Mouse (Mus musculus) telencephalon, adult 2 months (tissue): ENCODE results near the gene Eif4a1.

Experiments
- DNase-seq: peaks from one replicate; pipeline ENCODE4 v3.0.0-alpha.2; 2011; ENCODE audit warnings: low read depth, low spot score

Gene Eif4a1

GRCm38 (mm10) chr11:69699595-69699994 is 27.4 kb upstream of the Eif4a1 start:
- no peak for DNase-seq

DNA sequence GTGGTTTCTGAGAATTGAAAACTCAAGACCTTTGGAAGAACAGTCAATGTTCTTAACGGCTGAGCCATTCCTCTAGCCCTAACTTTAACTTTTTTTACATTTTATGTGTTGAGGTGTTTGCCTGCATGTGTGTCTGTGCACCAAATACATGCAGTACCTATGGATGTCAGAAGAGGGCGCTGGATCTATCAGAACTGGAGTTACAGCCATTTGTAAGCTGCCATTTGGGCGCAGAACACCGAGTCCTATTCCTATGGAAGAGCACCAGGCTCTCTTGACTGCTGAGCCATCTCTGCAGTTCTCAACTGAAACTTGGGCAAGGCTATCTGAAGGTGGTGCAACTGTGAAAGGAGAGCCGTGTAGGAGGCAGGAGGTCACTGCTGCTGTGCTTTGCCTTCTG is 26.4 kb upstream of the Eif4a1 start:
- DNase-seq, result no peak

GRCm38 (mm10) chr11:69697396-69697795 is 25.2 kb upstream of the Eif4a1 start:
- no peak for DNase-seq

DNA sequence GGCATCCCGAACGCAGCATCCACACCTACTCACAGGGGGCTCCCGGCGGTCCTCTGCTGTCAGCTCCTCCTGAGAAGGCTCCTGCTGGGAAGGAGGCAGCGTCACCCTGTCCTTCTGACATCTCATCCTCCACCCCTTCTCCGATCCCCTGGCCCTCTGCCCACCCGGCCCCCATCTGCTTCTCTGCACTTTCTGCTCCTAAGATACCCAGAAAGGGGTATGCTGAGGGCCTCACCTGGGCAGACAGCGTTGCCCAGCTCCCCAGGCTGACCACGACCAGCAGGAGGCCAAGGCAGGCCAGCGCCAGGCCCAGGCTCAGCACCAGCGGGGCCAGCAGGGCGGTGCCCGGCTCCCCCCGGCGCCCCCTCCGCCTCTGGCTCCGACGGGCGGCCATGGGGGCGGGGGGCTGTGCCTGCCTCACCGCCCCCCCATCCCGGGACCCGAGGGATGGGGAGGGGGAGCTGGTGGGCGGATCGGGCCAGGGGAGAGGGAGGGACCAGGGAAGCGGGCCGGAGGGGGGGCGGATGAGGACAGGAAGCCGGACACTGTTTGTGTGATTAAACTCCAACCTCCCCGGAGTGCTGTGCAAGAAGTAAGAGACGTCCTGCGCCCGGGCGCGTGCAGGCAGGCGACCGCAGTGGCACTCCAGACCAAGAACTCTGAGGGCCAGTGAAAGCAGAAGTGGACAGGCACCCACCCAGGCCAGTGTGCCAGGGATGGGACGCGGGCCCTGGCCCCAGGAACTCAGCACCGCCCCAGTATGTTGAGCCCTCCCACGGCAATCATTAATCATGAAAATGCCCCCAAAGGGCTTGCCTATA is 23.3 kb upstream of the Eif4a1 start, which contains the start of the genes Tnfsf12 and Tnfsfm13:
Gene Tnfsf12, minus strand, starts transcription at position 489 of the 821 bp plus-strand sequence.
Gene Tnfsfm13, minus strand, starts transcription at position 738 of the 821 bp plus-strand sequence.
- no peak for DNase-seq

DNA sequence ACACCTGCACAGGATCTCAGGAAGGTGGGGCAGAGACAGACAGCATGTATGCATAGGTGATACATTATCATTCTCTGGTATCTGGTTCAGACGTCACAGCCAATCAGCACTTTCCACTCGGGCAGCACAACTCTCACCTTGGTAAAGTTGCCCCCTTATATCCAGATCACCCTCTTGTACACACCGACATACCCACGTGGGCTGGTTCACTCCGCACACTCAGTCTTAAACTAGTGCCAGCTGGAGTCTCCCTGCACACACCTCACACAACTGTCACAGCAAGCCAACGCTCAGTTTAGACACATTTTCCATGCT is 22.8 kb upstream of the Eif4a1 start:
- DNase-seq, result no peak

DNA sequence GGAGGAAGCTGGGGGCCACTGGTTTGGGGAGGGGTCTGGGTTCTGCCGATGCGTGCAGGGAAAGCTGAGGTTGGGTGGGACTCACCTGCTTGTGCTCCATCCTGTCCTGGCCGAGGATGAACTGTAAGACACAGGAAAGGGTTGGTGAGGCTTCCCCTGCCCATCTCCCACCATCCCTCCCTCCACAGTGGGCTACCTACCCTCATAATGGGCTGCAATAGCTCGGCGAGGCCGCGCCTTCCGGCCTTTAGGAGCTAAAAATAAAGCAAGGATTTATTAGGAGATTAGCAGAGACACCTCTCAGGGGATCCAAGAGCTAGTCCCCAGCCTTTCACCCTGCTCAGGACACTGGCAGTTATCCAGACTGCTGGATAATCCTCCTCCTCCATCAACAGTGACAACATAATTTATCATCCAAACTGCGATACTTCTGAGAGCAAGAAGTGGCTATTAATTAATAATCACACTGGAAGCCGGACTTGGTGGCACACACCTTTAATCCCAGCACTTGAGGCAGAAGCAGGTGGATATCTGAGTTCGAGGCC is 21.3 kb upstream of the Eif4a1 start:
- no peak for DNase-seq

GRCm38 (mm10) chr11:69692863-69693262 is 20.6 kb upstream of the Eif4a1 start:
- no peak for DNase-seq

DNA sequence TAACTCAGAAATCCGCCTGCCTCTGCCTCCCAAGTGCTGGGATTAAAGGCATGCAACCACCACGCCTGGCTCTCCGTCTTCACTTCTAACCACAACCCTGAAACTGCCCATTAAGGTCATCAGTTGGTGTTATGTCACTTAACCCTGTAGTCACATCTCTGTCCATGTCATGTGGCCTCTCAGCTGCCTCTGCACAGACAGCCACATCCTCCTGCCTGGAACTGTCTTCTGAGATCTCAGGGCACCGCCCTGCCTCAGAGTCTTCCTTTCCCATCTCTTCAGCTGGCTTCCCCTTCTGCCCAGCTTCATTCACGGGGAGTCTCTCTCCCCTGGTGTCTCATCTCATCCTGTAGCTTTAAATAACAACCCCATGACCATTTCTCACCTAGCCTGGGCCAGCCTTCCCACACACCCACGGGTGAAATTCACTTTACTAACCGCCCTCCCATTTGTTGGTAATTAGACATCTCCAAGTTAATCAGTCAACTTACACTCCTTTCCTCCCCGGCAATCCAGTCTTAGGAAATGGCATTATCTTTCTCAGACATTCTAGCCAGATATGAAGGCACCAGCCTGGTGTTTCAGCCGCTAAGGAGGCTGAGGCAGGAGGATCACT is 20.1 kb upstream of the Eif4a1 start:
- DNase-seq, result no peak

DNA sequence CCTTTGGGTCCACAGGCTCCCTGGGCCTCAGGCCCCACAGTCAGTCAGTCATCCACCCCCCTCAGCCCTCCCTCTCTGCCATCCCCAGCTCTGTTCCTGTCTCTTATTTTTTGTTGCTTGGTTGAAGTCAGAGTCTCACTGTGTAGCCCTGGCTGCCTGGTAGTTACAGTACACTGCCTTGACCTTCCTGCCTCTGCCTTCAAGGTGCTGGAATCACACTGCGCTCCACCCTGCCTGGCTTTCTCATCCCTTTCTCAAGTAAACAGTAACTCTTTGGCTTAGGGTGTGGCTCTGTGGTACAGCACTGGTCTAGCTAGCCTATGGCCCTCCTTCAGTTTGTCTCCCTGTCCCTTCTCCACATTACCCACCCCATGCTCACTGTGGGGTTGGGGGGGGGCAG is 17.7 kb upstream of the Eif4a1 start:
- DNase-seq, result no peak

GRCm38 (mm10) chr11:69687061-69687460 is 14.8 kb upstream of the Eif4a1 start:
- DNase-seq, result no peak

DNA sequence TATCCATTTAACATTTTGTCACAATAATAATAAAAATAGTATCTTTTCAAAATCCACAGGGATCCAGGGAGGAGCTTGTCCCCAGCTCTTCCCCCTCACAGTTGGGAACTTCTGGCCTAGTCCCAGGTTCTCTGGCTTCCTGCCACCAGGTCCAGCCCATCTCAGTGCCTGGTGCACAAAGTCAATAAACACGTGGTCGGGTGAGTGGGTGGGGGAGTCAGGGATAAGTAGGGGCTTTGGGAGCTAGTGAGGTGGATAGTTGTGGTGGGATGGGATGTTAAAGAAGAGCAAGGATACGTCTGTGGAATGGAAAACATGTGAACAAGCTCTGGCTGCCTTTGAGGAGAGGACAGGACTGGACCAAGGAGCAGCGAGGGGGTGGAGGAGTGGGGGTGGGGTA is 14.2 kb upstream of the Eif4a1 start:
- no peak for DNase-seq

- no peak for DNase-seq
Measured at GRCm38 (mm10) chr11:69685526-69686148, 13.4 kb upstream of the Eif4a1 start, which contains the start of gene Tnfsf13. TSS of gene Tnfsf13 (minus strand) at chr11:69685784.

- DNase-seq, result no peak
Measured at GRCm38 (mm10) chr11:69684936-69685335, 12.7 kb upstream of the Eif4a1 start.

GRCm38 (mm10) chr11:69684128-69684745 is 12.0 kb upstream of the Eif4a1 start:
- no peak for DNase-seq

DNA sequence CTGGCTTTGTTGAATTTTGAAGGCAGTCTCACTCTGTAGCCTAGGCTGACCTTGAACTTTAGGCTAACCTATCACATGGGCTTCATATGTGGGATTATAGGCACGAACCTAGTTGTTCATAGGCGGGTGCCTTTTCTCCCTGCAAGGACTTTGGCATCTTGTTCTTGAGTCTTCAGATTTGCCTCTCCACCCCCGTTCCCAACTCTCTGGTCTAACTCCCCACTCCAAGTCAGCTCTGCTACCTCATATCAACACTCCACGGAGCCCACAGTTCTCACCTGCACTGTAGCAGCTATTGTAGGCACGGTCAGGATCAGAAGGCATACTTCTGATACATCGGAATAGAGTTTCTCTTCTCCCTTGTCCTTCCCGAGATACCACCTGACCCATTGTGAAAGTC is 11.4 kb upstream of the Eif4a1 start:
- no peak for DNase-seq

- DNase-seq, result peak; percentile 64
Measured at GRCm38 (mm10) chr11:69682840-69683533, 10.8 kb upstream of the Eif4a1 start.

DNA sequence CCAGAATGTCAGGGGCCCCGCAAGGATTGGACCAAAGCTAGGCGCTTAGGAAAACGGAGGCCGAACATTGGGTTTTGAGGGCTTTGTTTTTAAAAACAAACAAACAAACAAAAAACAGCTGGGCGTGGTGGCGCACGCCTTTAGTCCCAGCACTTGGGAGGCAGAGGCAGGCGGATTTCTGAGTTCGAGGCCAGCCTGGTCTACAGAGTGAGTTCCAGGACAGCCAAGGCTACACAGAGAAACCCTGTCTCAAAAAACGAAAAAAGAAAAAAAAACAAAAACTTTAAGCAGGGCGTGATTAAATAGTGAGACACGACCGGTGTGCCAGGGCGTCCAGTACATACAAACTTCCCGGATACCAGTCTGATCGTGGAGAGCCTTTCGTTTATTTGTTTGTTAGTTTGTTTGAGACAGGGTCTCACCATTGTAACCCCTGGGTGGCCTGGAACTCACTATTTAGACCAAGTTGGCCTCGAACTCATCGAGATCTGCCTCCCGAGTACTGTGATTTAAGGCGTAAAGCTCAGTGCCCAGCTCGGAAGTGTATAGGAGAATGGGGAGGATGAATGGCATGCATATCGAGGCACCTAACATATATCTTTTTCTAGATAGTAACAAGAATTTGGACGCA is 10.1 kb upstream of the Eif4a1 start:
- no peak for DNase-seq

- peak; percentile 97 for DNase-seq
Measured at GRCm38 (mm10) chr11:69681314-69682208, 9.3 kb upstream of the Eif4a1 start, which contains the start of gene Senp3. TSS of gene Senp3 (minus strand) at chr11:69682084.

DNA sequence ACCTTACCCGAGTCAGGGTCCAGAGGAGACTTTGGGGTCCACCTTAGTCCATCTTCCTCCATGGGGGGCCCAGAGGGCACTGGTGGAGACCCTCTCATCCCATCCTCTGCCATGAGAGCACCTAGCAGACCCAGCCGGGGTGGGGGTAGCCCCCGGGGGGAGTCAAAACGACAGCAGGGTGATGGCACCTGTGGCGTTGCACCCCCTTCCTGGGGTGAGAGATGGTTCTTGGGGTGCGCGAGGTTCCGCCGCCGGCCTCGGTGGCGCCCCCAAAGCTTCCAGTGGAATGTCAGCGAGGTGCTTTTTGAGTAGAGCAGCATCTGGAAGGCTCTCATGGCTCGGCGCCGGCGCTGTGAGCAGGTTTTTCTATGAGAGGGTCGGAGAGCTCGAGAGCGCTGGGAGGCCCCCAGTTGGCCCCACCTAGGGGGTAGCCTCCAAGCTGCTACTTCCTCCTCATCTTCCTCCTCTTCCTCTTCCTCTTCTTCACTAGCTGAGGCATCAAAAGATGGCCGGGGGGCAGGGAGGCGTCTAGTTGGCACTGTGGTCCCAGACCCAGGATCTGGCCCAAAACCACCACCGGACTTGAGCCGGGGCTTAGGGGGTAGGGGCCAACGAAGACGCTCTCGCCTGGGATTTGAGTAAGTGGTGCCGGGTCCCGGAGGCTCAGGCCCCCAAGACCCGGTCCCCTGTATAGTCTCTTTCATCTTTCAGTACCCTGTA is 8.1 kb upstream of the Eif4a1 start:
- no peak for DNase-seq
